ENCODE assay signal across 14 mouse cellular contexts in the genomic region with DNA sequence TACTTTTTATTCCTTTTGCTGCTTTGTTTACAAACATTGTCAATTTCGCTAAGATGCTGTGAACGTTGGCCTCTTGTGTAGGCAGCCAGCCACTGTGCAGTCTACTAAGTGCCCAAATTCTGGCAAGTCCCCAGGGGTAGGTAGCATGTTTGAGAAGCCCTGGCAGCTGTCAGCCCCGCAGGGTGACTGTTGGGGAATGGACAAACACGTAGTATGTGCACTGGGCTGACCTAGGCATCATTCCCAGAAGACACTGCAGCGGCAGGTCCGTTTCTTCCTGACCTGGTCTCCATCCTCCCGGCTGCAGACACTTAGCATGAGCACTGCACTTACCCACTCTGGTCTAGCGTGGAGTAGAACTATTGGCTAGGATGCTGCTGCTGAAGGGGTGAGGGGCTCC. TPM values are rescaled to one million over a fixed set of nuclear protein-coding genes. Genes with fewer than 3 reads are reported as not detected.
DNase-seq lines count a peak whose midpoint lies in the region; TF ChIP-seq lines count a peak whose summit lies in the region.
"Had no signal": no experiment of that assay in that cellular context is flagged by ENCODE, and none has a peak within 500 bp of the region (broad histone marks: within the 10 kb centered on the region; RNA-seq: fewer than 3 reads in every experiment).

No protein-coding gene starts in this region.

- peak overlapping the region; percentile 42 for H3K9ac ChIP-seq in liver, adult 2 months (ENCODE audit: low read depth, low read length)
- H3K9ac ChIP-seq: embryonic facial prominence, embryonic 12.5 days; neural tube, embryonic 12.5 days had no signal

- no peak for TF ChIP-seq CTCF in liver, adult 2 months (IDR thresholded peaks at IDR 0.05; ENCODE audit: low read depth, low read length)

- H3K4me3 ChIP-seq in liver, adult 2 months (ENCODE audit: insufficient read depth, low read depth, low read length): no peak overlapping the region; the same call in 1 of the 2 replicates
- H3K4me3 ChIP-seq: embryonic facial prominence, embryonic 12.5 days; neural tube, embryonic 12.5 days had no signal

- peaks cover 4% of the 10 kb centered on the region; the same call in 1 of the 2 replicates for H3K79me2 ChIP-seq in liver, adult 2 months (ENCODE audit: control insufficient read depth, insufficient read depth, low read length)

- no peaks in the 10 kb centered on the region for H3K27me3 ChIP-seq in liver, adult 2 months (ENCODE audit: control insufficient read depth, insufficient read depth, low read length)
- H3K27me3 ChIP-seq: embryonic facial prominence, embryonic 12.5 days; neural tube, embryonic 12.5 days had no signal

- TF ChIP-seq POLR2A in liver, adult 2 months (IDR thresholded peaks at IDR 0.05; ENCODE audit: extremely low read depth, insufficient read depth, low read length): no peak

- WGBS in liver, adult 2 months: 22% methylated on average over 8 of the region's 8 CpGs

- H3K4me1 ChIP-seq in liver, adult 2 months (ENCODE audit: control insufficient read depth, insufficient read depth, low read length): peaks cover 26% of the 10 kb centered on the region
- H3K4me1 ChIP-seq: embryonic facial prominence, embryonic 12.5 days had no signal

- peak overlapping the region; percentile 86 for H3K27ac ChIP-seq in liver, adult 2 months (replicated peaks; ENCODE audit: insufficient read depth, low read depth, low read length)
- H3K27ac ChIP-seq: embryonic facial prominence, embryonic 12.5 days; neural tube, embryonic 12.5 days had no signal

- DNase-seq in gastrocnemius, adult 18-20 months (ENCODE audit: low spot score): peak; percentile 42
- no peak for DNase-seq in gastrocnemius, postnatal 10 days
- peak; percentile 97 for DNase-seq in liver, adult 2 months (ENCODE audit: extremely low read depth, low read depth, low spot score)
- DNase-seq in liver: no peak
- DNase-seq in cerebellum, postnatal 36 days: peak; percentile 60 to 62
- no peak for DNase-seq in spleen, postnatal 10 days (ENCODE audit: low spot score in 2 of 2)
- no peak for DNase-seq in lung, postnatal 10 days
- DNase-seq: kidney, adult 11 months; thymus, postnatal 36 days had no signal

- H3K36me3 ChIP-seq in liver, adult 2 months (ENCODE audit: control insufficient read depth, insufficient read depth, low read length): peaks cover 5% of the 10 kb centered on the region; the same call in 1 of the 2 replicates

RNA-seq across cellular contexts. Expression of a gene that starts 54.1 kb away (rescaled TPM):
- total RNA-seq in gastrocnemius, adult 18-20 months (2021): 1 to 10 TPM; 8.4 TPM
- 10 to 100 TPM in 1 of 2 experiments, 1 to 10 TPM in 1; 6.0 to 11.1 TPM for total RNA-seq in gastrocnemius, postnatal 10 days (2021)
- total RNA-seq in liver, adult 2 months (2014; rRNA removed): 9.8 and 19.7 TPM in 2 replicates
- polyA plus RNA-seq in liver, adult 2 months (2012; rRNA removed): 24.5 and 38.2 TPM in 2 replicates

RNA-seq across cellular contexts. Expression of a gene that starts 58.9 kb away (rescaled TPM):
- not detected for total RNA-seq in gastrocnemius, adult 18-20 months (2021)
- not detected for total RNA-seq in gastrocnemius, postnatal 10 days (2021)
- 90.5 and 92.0 TPM in 2 replicates for total RNA-seq in liver, adult 2 months (2014; rRNA removed)
- polyA plus RNA-seq in liver, adult 2 months (2012; rRNA removed): 203 and 352 TPM in 2 replicates
- total RNA-seq: left cerebral cortex, postnatal 36 days; megakaryocyte, adult 5-6 weeks had no signal
- polyA plus RNA-seq: embryonic facial prominence, embryonic 12.5 days; heart, embryonic 14.5 days had no signal

Comparison
In these comparisons a context has a peak if more than half of its experiments do, and no peak if none do; other contexts are left out.
1. DNase-seq: peak in gastrocnemius, adult 18-20 months (single experiment), liver, adult 2 months (single experiment) and cerebellum, postnatal 36 days (2 of 2); none in gastrocnemius, postnatal 10 days (single experiment), liver (single experiment), spleen, postnatal 10 days (0 of 2) and lung, postnatal 10 days (single experiment).
2. RNA of a gene that starts 58.9 kb away (total RNA-seq): 90.5 to 92.0 TPM in liver, adult 2 months; not detected in gastrocnemius, adult 18-20 months and not detected in gastrocnemius, postnatal 10 days; every median in the first group is over 10 times any median in the second.